Mouse (Mus musculus) testis, adult 2 months (tissue): ENCODE measurements around the gene Gm9837. TPM values are rescaled to one million over a fixed set of nuclear protein-coding genes. Genes with fewer than 3 reads are reported as not detected.

ENCODE experiments used
- H3K27ac ChIP-seq: fragments of 200-500 bp; 2 replicates; pipeline ENCODE4 v1.5.1; 2012; ENCODE audit warnings: low read depth, low read length; ENCODE audit not compliant: control insufficient read depth, insufficient read depth
- H3K27me3 ChIP-seq: fragments of 200-500 bp; 2 replicates; pipeline ENCODE4 v1.6.1; 2012; ENCODE audit warnings: mild to moderate bottlenecking, low read length, moderate library complexity; ENCODE audit not compliant: control insufficient read depth, insufficient read depth
- H3K36me3 ChIP-seq: fragments of 200-500 bp; 2 replicates; pipeline ENCODE4 v1.6.1; 2012; ENCODE audit warnings: mild to moderate bottlenecking, low read length; ENCODE audit not compliant: control insufficient read depth, insufficient read depth
- H3K4me1 ChIP-seq: fragments of 200-500 bp; 2 replicates; pipeline ENCODE4 v1.6.1; 2012; ENCODE audit warnings: low read length; ENCODE audit not compliant: control insufficient read depth, insufficient read depth
- H3K4me3 ChIP-seq: fragments of 200-500 bp; 2 replicates; pipeline ENCODE4 v1.5.1; 2012; ENCODE audit warnings: low read depth, mild to moderate bottlenecking, low read length, moderate library complexity, mixed read lengths; ENCODE audit not compliant: control insufficient read depth
- CTCF ChIP-seq: fragments of 200-500 bp; IDR thresholded peaks from 2 replicates; pipeline ENCODE4 v1.5.1; 2012; ENCODE audit warnings: low read depth, mild to moderate bottlenecking, inconsistent platforms, low read length, moderate library complexity; ENCODE audit not compliant: control insufficient read depth, insufficient read depth, insufficient replicate concordance
- POLR2A ChIP-seq: fragments of 200-500 bp; IDR thresholded peaks from 2 replicates; pipeline ENCODE4 v1.6.1; 2012; ENCODE audit warnings: low read depth, mild to moderate bottlenecking, inconsistent platforms, low read length, moderate library complexity; ENCODE audit not compliant: control insufficient read depth
- polyA plus RNA-seq: library from polyadenylated mRNA; depleted of rRNA; stranded (reverse); fragments of >200 nt; gene quantifications from 2 replicates; pipeline ENCODE4 v1.2.3, GENCODE M21; 2012

The Gm9837 gene
- polyA plus RNA-seq, 1 experiment, result 13.4 TPM

DNA sequence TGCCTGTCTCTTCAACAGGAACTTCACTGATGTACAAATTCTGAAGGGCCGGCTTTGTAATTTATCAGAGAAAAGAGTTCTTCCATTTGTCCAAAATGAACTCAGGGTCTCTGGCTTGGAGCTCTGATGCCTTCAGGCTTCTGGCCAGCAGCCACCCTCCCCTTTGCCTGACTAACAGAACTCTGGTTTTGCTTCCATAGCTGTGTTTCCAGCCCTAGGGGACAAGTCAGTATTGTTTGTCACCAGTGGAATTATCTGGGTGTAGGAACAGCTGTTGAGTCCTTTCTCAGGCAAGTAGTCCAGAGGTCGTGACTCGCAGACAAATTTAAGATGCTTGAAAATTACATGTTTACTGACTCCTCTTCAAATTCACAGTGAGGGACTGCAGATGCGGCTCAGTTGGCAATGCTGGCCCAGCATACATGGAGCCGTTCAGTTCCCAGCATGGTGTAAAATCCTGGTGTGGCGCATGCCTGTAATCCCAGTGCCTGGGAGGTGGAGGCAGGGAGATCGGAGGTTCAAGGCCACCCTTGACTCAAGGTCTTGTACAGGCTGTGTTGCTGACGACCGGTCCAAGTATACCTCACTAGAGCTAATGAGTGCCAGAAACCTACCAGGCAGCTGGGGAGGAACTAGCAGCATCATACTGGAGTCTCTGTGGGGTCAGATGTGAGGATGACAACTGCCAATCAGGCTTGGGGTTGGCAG lies 37.0 kb upstream of the Gm9837 start:
- TF ChIP-seq POLR2A (no peak), CTCF (no peak)
- Histone ChIP-seq H3K4me1 (no peaks in the 10 kb centered on the region), H3K36me3 (no peaks in the 10 kb centered on the region), H3K27ac (no peak overlapping the region), H3K4me3 (no peak overlapping the region), H3K27me3 (no peaks in the 10 kb centered on the region)

DNA sequence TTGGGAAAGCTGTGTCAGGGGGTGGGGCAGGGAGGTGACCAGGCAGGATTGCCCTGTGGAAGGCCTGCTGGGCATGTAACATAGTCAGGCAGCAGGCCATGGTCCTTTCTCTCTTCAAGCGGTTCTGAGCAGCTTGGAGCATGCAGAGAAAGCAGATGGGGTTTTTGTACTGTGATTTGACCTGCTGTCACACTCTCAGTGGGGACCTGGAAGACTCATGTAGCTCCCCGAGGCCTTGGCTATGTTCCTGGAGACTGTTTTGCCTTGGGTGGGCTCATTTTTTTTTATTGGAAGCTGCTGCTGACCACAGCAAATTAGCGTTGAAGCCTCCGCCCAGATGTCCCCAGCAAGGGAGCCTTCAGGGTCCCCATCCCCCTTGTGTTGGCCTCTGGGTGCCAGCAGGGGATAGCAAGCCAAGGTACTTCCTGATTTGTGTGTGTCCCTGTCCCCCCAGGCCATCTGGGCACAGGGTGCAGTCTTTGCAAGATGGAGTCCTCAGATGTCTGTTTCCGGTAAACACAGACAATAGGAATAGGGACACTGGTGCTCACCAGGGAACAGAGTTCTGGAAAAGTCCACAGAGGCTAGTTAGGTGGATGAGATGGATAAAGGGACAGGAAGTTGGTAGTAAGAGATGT lies 34.9 kb upstream of the Gm9837 start:
- no peaks in the 10 kb centered on the region for H3K36me3 ChIP-seq
- H3K27me3 ChIP-seq, result no peaks in the 10 kb centered on the region
- H3K27ac ChIP-seq, result no peak overlapping the region
- H3K4me3 ChIP-seq, result no peak overlapping the region
- TF ChIP-seq POLR2A (no peak), CTCF (no peak)
- no peaks in the 10 kb centered on the region for H3K4me1 ChIP-seq

DNA sequence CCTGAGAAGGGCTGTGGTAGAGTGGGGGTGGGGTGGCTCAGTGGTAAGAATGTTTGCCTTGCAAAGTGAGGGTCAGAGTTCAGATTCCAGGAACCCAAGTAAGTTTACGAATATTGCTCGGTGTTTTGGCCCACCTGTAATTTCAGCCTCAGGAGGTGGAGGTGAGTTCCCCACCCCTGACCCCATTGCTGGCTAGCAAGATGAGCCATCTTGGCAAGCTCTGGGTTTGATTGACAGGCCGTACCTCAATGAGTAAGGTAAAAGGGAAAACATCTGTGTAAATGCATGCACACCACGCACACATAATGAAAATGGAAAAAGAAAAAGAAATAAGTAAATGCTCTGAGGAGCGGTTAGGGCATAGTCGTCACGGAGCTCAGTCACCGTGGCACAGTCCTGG lies 34.1 kb upstream of the Gm9837 start:
- no peak overlapping the region for H3K27ac ChIP-seq

DNA sequence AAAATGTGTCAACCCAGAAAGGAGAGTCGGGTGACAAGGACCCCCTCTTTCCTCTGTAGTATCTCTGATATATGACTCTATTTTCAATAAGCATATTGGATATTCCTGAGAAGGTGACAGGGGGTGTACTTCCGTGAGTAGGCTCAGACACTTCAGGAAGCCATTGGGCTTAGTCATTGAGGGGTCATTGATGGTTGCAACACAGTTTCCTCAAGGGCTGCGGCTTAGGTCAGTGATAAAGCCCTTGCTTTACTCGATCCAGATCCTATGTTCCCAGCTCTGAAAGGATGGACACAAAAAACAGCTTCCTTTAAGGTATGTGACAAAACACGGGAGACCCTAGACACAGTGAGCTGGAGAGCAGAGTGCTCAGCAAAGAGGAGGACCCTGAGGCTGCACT lies 33.5 kb upstream of the Gm9837 start:
- Histone ChIP-seq H3K36me3 (no peaks in the 10 kb centered on the region), H3K4me1 (no peaks in the 10 kb centered on the region), H3K4me3 (no peak overlapping the region), H3K27ac (no peak overlapping the region), H3K27me3 (no peaks in the 10 kb centered on the region)
- TF ChIP-seq CTCF (no peak), POLR2A (no peak)

More for the DNA sequence above, 34.1 kb upstream of the Gm9837 start:
- TF ChIP-seq POLR2A (no peak), CTCF (no peak)
- no peaks in the 10 kb centered on the region for H3K4me1 ChIP-seq
- H3K4me3 ChIP-seq, result no peak overlapping the region
- H3K27me3 ChIP-seq, result no peaks in the 10 kb centered on the region
- no peaks in the 10 kb centered on the region for H3K36me3 ChIP-seq

DNA sequence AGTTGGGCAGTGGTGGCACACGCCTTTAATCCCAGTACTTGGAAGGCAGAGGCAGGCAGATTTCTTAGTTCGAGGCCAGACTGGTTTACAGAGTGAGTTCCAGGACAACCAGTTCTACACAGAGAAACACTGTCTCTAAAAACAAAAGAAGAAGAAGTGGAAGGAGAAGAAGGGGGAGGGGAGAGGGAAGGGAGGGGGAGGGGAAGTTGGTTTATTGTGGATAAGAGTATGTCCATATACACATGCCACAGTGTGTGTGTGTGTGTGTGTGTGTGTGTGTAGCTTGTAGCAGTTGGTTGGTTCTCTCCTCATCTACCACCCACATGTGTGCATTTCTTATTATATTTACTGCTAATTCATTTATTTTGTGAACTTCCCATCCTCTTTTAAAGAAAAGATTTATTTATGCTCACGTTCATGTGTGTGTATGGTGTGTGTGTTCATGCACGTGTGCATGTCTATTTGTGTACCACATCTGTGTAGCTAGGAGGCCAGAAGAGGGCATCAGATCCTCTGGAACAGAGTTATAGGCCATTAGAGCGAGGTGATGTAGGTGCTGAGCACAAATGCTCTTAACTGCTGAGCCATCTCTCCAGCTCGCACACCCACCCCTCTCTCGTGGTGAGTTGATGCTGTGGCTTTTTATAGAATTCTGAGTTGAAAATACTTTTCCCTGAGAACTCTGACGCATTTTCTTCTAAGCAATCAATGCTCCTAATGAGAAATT lies 31.9 kb upstream of the Gm9837 start:
- no peak overlapping the region for H3K27ac ChIP-seq
- no peaks in the 10 kb centered on the region for H3K4me1 ChIP-seq
- H3K27me3 ChIP-seq, result no peaks in the 10 kb centered on the region
- H3K4me3 ChIP-seq, result no peak overlapping the region
- H3K36me3 ChIP-seq, result no peaks in the 10 kb centered on the region
- no peak for TF ChIP-seq POLR2A
- TF ChIP-seq CTCF, result no peak

DNA sequence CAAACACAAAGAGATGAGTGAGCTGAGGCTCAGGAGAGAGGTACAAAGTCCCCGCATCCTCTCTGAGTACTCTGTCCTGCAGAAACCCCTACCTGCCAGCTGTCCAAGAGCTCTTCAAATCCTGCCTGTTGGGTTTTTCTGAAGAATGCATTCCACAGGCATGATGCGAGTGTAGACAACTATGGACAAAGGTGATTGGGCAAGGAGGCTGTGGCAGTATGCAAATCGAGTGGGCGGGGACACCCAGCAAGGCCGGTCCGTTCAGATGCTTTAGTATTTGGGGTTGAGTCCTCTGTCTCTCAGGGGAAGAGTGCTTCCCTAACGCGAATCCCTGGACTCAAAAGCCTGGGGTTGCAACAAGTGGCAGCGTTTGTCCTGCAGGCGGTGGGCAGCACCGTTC lies 30.3 kb upstream of the Gm9837 start:
- TF ChIP-seq POLR2A (no peak), CTCF (no peak)
- no peak overlapping the region for H3K4me3 ChIP-seq

DNA sequence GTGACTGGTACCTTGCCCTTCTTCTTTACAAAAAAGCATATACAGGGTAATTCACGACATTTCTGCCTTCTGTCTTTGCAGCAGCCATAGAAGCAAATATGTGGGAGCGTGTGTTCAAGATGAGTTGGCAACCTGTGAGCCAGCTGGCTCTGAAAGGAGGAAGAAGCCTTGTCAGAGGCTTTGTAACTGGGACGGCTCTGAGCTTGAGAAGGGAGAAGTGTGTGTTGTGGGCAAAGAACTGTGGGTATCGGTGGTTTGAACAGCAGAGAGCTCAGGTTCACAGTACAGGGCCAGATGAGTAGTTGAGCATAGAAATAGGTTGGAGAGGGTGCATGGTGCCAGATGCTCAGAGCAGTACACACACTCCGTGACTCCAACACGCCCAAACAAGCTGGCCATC lies 26.7 kb upstream of the Gm9837 start:
- H3K36me3 ChIP-seq, result no peaks in the 10 kb centered on the region
- no peak for TF ChIP-seq CTCF
- TF ChIP-seq POLR2A, result no peak
- no peak overlapping the region for H3K4me3 ChIP-seq
- no peak overlapping the region for H3K27ac ChIP-seq
- H3K4me1 ChIP-seq, result no peaks in the 10 kb centered on the region
- H3K27me3 ChIP-seq, result no peaks in the 10 kb centered on the region

More for the DNA sequence above, 30.3 kb upstream of the Gm9837 start:
- Histone ChIP-seq H3K27me3 (no peaks in the 10 kb centered on the region), H3K4me1 (no peaks in the 10 kb centered on the region), H3K27ac (no peak overlapping the region), H3K36me3 (no peaks in the 10 kb centered on the region)
